Comparison of ENCODE assay signal across 8 mouse cellular contexts in the genomic region with DNA sequence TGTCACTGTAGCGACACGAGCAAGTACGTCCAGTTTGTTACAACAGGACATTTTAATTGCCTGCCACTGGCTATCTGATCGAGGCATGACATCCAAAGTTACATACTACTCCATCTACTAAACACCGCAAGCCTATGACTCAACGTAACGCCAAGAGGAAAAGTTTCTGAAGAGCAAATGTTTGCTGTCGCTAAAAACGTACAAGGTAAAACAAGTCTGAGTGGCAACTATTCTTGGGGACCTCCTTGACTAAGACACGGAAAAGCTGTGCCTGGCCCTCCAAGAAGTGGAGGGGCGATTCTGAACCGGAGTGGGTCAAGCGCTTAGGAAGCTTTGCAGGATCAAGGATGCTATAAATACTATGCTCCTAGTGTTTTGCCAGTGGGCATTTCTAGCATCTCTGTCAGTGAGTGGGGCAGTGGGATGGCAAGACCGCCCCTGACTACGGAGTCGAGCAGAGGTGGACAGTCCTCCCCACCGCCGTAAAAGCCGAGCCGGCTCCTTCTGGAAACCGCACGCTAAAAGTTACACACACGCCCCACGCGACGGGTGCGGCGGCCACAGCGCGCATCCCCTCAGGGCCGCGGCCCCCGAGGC. TPM values are rescaled to one million over a fixed set of nuclear protein-coding genes. Genes with fewer than 3 reads are reported as not detected.
DNase-seq lines count a peak whose midpoint lies in the region; ATAC-seq and TF ChIP-seq lines count a peak whose summit lies in the region.

No protein-coding gene starts in this region.

- TF ChIP-seq EP300 in heart, adult 2 months (IDR thresholded peaks at IDR 0.05; ENCODE audit: insufficient read depth, low read depth, low read length), result no peak

- TF ChIP-seq POLR2A in heart, adult 2 months (IDR thresholded peaks at IDR 0.05; ENCODE audit: insufficient read depth, low read depth, low read length), result no peak

- H3K4me2 ChIP-seq in heart, embryonic 15.5 days, result peak overlapping the region; percentile 82

- peak overlapping the region; percentile 84 for H3K4me3 ChIP-seq in heart, adult 2 months
- H3K4me3 ChIP-seq in heart, embryonic 15.5 days, result peak overlapping the region; percentile 96

- H3K4me1 ChIP-seq in heart, adult 2 months (ENCODE audit: control insufficient read depth, insufficient read depth, low read length), result peaks cover 16% of the 10 kb centered on the region
- peaks cover 27% of the 10 kb centered on the region for H3K4me1 ChIP-seq in heart, embryonic 15.5 days (replicated peaks)

- TF ChIP-seq CTCF in heart, adult 2 months (IDR thresholded peaks at IDR 0.05), result no peak

- under 1% methylated on average over 33 of the region's 33 CpGs for WGBS in heart, adult 2 months
- WGBS in heart, embryonic 15.5 days, result under 1% methylated on average over 33 of the region's 33 CpGs

- peak; percentile 1; the same call in 1 of the 2 replicates for ATAC-seq in heart, embryonic 15.5 days (replicated peaks; ENCODE audit: insufficient number of reproducible peaks, insufficient read depth, low FRiP score, low read depth)
- ATAC-seq in megakaryocyte, adult 5-6 weeks (ENCODE audit: poor library complexity, severe bottlenecking), result peak; percentile 11

- peaks cover 25% of the 10 kb centered on the region for H3K36me3 ChIP-seq in heart, adult 2 months (ENCODE audit: control insufficient read depth, insufficient read depth, low read length)
- no peaks in the 10 kb centered on the region for H3K36me3 ChIP-seq in heart, embryonic 15.5 days

- peak overlapping the region; percentile 91 for H3K27ac ChIP-seq in heart, adult 2 months
- H3K27ac ChIP-seq in heart, embryonic 15.5 days, result peak overlapping the region; percentile 99

- DNase-seq in heart, adult 2 months, result peak in 1 of 2 experiments; percentile 19
- DNase-seq in heart, adult 11 months, result no peak
- peak; percentile 13 to 25 for DNase-seq in CD8-positive naive resting alpha-beta T cell, adult 2 months (ENCODE audit: low read depth in 2 of 2, low spot score in 2 of 2)
- peak; percentile 35 for DNase-seq in embryo, embryonic 10.5 days (ENCODE audit: low spot score)
- DNase-seq in layer of hippocampus, postnatal 14 days (ENCODE audit: low spot score in 2 of 2), result peak; percentile 22 to 26
- peak; percentile 31 for DNase-seq in spleen, adult 12 weeks (ENCODE audit: low spot score)

- H3K9ac ChIP-seq in heart, adult 2 months (ENCODE audit: low read depth, low read length), result peak overlapping the region; percentile 99
- H3K9ac ChIP-seq in heart, embryonic 15.5 days, result peak overlapping the region; percentile 96

- intact Hi-C loops in heart, adult 2 months (cut with DNase I), result loop anchor here (5.0 to 10.0 kb wide), 2 partner anchors 42 to 585 kb away; no protein-coding TSS in a partner anchor

- H3K79me2 ChIP-seq in heart, adult 2 months (replicated peaks; ENCODE audit: control insufficient read depth, insufficient read depth, low read length), result peaks cover 9% of the 10 kb centered on the region

- H3K27me3 ChIP-seq in heart, adult 2 months (ENCODE audit: control insufficient read depth, insufficient read depth, low read length), result no peaks in the 10 kb centered on the region
- no peaks in the 10 kb centered on the region for H3K27me3 ChIP-seq in heart, embryonic 15.5 days

- H3K9me3 ChIP-seq in heart, embryonic 15.5 days (replicated peaks), result no peaks in the 10 kb centered on the region

RNA-seq across cellular contexts. Expression of a gene that starts 0.8 kb away (rescaled TPM):
- total RNA-seq in heart, adult 2 months (2021), result 100 to 1,000 TPM; 115 to 144 TPM
- polyA plus RNA-seq in heart, adult 2 months (2012; rRNA removed), result 19.4 and 52.7 TPM in 2 replicates
- 21.3 and 22.5 TPM in 2 replicates for polyA plus RNA-seq in heart, embryonic 15.5 days (2015; fragmentation: Nextera tagmentation; extraction: Ambion mirVana)
- 100 to 1,000 TPM; 130 to 141 TPM for total RNA-seq in layer of hippocampus, postnatal 14 days (2021)
- total RNA-seq in megakaryocyte, adult 5-6 weeks (2015), result 185 and 192 TPM in 2 replicates
- 317 and 389 TPM in 2 replicates for total RNA-seq in megakaryocyte, adult 5-6 weeks (2017)
